Mouse (Mus musculus) embryonic fibroblast, embryonic 13.5 days (primary cell): ENCODE data around the gene Eif4b. TPM values are rescaled to one million over a fixed set of nuclear protein-coding genes. Genes with fewer than 3 reads are reported as not detected.
A peak's percentile ranks its signal among the peaks of the same experiment; 100 is the strongest.

Experiments used
- H3K27ac ChIP-seq: 2 replicates; pipeline ENCODE4 v1.5.1; 2012; ENCODE audit warnings: low read length, control low read depth, inconsistent platforms; ENCODE audit not compliant: insufficient read depth
- H3K4me1 ChIP-seq: 2 replicates; pipeline ENCODE4 v1.6.1; 2011; ENCODE audit warnings: low read length; ENCODE audit not compliant: control insufficient read depth, insufficient read depth
- H3K4me3 ChIP-seq: 2 replicates; pipeline ENCODE4 v1.5.1; 2011; ENCODE audit warnings: mild to moderate bottlenecking, control low read depth, low read length; ENCODE audit not compliant: insufficient read depth
- CTCF ChIP-seq: IDR thresholded peaks from 2 replicates; pipeline ENCODE4 v1.5.1; 2011; ENCODE audit warnings: mild to moderate bottlenecking, control low read depth, low read length, moderate library complexity, borderline replicate concordance; ENCODE audit not compliant: insufficient read depth
- POLR2A ChIP-seq: IDR thresholded peaks from 2 replicates; pipeline ENCODE4 v1.6.1; 2011; ENCODE audit warnings: low read depth, mild to moderate bottlenecking, control low read depth, low read length, moderate library complexity
- polyA plus RNA-seq: library from polyadenylated mRNA; stranded (reverse); fragments of >200 nt; gene quantifications from 2 replicates; pipeline ENCODE4 v1.2.4, GENCODE M21; 2011; ENCODE audit warnings: low read depth; ENCODE audit not compliant: missing spikeins, insufficient read length

Eif4b gene
- polyA plus RNA-seq, 1 experiment = 317 TPM

DNA sequence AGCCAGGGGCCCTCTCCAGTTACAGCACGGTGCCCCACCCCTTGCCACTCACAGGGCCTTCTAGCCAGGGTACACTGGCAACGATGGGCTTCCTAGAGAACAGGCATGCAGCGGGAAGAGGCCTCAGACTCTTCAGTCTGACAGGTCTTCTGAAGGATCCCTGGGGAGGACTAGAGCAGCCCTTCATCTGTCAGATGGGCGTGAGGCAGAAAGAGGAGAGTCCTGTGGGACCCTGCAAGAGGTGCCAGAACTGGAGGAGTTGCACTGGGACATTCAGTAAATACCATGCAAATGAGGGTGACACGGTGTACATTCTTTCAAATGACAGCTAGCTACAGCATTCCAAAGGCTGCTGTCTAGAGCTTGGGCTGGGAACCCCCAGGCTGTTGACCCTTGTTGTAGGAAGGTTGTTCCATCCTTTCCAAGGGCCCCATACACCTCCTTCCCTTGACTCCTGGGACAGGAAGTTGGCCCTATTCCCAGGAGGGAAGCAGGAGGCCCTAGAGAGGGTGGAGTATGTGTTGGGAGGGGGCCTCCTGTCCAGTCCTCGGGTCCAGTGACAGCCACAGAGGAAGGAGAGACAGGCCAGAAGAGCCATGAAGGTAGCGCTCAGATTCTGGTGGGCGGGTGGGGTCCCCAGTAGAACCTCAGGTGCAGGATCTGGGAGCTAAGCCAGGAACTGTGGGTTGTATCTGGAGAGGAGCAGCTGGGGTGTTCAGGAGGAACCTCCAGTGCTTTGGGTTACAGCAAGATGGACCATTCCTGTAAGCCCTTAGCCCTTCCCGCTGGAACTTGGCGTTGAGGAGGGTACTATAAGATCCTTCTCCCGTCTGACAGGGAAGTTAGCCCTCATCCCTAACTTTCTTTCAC lies 28.3 kb downstream of the Eif4b start:
- H3K4me3 ChIP-seq = no peak overlapping the region
- peaks cover 41% of the 10 kb centered on the region for H3K4me1 ChIP-seq

DNA sequence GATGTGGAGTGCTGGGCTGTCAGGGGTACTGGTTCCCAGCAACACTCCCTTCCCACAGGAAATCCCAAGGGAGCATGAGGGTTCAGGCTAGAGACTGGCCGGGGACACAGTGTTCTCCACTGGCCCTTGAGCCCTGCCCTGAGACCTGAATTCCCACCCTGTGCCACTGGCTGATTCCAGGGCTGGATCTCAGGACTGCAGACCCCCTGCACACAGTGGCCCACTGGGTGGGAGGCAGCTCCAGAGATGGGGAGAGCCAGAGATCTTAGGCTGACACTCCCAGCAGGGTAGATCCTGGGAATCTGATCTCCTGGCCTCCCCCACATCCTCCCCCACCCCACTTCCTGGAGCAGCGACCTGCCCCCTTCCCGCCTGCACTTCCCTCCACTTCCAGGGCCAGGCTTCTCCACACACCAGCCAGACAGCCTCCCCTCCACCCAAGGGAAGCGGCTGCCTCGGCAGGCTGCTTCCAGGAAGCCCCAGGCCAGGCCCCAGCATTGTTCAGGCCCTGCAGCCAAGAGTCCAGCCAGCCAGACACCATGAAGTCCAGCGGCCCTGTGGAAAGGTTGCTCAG lies 29.1 kb downstream of the Eif4b start:
- Histone ChIP-seq H3K4me3 (peak overlapping the region; percentile 41), H3K27ac (peak overlapping the region; percentile 97), H3K4me1 (peaks cover 36% of the 10 kb centered on the region)
- TF ChIP-seq POLR2A (peak; percentile 73), CTCF (no peak)

More for the DNA sequence above, 28.3 kb downstream of the Eif4b start:
- H3K27ac ChIP-seq = peak overlapping the region; percentile 97
- TF ChIP-seq CTCF = no peak
- TF ChIP-seq POLR2A = peak; percentile 9; the same call in 1 of the 2 replicates

DNA sequence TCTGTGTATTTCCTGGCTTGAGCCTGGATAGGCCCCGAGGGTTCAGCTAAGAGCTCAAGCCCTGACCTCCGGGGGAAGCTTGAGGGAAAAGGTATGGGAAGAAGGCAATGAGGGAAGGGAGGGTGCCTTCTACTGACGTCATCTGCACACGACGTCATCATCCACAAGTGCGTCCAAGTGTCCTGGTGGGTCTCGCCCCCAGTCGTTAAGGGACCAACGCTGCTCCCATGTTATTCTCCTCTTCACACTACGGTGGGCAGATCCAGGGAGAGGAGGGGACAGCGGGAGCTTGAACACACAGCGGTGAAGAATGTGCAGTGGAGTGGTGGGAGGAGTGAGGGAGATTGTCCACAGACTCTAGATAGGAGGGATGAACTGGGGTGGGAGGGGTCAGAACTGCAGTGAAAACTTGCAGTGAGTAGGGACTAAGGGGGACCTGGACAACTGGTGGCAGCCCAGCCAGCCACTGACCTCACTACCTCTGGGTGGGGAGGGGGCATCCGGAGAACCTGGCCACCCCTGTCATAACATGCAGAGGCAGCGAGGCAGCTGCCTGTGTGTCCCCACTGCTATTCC lies 29.9 kb downstream of the Eif4b start:
- peak overlapping the region; percentile 41 for H3K4me3 ChIP-seq
- TF ChIP-seq POLR2A (peak; percentile 81), CTCF (no peak)

DNA sequence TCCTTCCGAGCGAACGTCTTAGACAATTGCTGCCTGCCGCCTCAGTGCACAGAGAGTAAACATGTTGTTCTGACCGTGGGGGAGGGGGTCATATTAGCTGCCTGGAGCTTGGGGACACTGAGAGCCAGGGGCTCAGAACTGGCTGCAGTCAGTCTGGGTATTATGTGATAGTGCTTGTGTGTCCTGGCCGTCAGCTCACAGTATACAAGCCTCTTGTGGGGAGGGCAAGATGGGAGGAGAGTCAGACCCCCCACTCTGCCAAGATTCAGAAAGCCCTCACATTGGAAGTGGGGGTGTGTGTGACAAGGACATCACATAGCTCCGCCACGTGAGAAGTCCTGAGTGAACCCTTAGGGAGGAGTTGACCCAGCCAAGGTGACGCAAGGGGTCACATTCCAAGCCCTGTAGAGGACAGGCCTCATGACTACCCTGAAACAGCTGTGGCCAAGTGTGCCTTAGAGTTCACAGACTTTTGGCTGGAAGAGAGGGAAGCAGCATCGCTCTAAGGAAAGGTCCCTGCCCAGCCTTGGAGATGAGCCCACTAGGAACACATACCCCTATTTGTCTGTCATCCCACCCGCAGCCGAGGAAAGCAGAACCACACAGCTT lies 30.5 kb downstream of the Eif4b start:
- H3K4me3 ChIP-seq = peak overlapping the region; percentile 41
- H3K4me1 ChIP-seq = peaks cover 28% of the 10 kb centered on the region
- TF ChIP-seq CTCF (no peak), POLR2A (peak; percentile 40; the same call in 1 of the 2 replicates)
- peak overlapping the region; percentile 97 for H3K27ac ChIP-seq

More for the DNA sequence above, 29.9 kb downstream of the Eif4b start:
- Histone ChIP-seq H3K4me1 (peaks cover 30% of the 10 kb centered on the region), H3K27ac (peak overlapping the region; percentile 97)

DNA sequence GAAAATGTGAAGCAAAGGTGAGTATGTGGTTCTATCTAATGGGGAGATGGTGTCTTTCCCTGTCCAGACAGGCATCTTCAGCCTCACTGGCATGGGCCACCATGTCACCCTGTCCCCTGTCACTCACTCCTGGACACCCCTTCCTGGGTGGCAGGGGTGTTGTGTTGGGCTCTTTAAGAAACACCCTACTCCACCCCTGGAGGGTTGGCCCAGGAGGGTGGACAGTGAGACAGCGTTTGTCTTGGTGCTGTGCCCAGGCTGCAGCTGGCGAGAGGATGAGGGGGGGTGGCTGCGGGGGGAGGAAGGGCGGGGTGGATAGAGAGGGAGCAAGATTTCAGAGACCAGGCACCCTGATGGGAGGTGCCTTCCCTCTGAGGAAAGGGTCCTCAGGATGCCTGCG lies 31.8 kb downstream of the Eif4b start:
- Histone ChIP-seq H3K4me1 (peaks cover 24% of the 10 kb centered on the region), H3K4me3 (no peak overlapping the region; the same call in 1 of the 2 replicates), H3K27ac (peak overlapping the region; percentile 97)
- TF ChIP-seq POLR2A (peak; percentile 29), CTCF (no peak)

DNA sequence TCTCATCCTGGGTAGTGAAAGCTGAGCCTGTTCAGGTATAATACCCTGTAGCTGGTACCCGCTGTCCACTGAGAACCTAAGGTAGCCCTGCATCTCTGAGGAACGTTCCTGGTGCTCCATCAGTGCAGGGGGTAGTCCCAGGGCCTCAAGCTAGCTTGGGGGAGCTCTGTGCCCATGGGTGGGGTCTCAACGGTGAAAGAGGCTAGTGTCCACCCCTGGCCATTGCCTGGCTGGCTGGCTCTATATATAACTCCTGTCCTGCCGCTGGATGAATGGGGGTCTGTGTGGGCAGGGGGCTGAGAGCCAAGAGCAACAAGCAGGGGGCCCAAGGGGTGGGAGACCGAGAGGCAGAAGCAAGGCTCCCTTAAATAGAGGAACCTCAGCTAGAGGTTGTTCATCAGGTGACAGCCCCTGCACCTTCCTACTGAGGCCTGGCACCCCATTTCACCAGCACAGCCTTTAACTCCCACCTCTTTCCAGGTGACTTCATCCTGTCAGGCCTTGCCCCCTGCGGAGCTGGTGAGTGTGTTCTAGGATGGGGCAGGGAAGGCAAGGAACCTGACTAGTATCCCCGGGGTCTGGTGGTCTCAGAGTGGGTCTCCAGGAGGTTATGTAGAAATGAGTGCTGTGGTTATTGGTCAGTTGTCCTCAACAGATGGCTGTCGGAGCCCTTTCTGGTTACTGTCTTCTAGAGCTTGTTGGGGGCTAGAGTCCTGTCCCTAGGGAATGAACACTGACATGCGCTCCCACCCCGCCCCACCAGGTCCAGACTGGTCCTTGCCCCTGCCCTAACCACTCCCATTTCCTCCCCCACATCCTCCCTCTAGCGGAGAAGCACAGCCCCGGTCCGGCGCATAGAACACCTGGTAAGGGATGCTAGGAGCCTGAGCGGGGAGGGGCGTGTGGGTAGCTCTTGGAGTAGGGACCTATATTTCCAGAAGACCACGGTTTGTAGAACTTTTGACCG lies 32.5 kb downstream of the Eif4b start:
- Histone ChIP-seq H3K4me1 (peaks cover 24% of the 10 kb centered on the region), H3K27ac (peak overlapping the region; percentile 27), H3K4me3 (peak overlapping the region; percentile 11; the same call in 1 of the 2 replicates)
- TF ChIP-seq CTCF (no peak), POLR2A (no peak)

DNA sequence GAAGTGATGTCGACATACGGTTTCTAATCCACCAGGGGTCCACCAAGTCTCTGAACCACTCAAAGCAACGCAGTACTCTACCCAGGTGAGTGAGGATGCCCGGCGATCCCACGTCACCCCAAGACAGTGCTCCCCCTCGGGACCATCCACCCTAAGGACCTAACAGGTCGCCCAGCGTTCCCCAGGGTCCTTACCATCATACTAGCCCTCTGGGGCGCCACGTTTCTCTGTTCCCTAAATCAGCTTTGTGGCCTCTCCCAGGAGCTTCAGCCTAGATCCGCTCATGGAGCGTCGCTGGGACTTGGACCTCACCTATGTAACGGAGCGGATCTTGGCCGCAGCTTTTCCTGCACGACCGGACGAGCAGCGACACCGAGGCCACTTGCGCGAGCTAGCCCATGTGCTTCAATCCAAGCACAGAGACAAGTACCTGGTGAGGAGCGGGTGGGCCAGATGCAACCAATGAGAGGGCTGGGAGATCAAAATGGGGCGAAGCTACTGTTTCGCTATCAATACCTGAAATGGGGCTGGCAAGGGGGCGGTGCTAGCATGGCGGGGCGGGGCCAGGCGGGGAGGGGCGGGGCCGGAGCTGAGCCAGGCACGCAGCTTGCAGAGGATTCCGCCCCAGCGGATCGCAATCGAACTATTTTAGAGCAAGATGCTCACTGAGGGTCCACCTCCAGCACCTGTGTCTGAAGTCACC lies 33.3 kb downstream of the Eif4b start:
- Histone ChIP-seq H3K4me3 (no peak overlapping the region; the same call in 1 of the 2 replicates), H3K4me1 (peaks cover 16% of the 10 kb centered on the region), H3K27ac (no peak overlapping the region)
- TF ChIP-seq CTCF (no peak), POLR2A (no peak)

DNA sequence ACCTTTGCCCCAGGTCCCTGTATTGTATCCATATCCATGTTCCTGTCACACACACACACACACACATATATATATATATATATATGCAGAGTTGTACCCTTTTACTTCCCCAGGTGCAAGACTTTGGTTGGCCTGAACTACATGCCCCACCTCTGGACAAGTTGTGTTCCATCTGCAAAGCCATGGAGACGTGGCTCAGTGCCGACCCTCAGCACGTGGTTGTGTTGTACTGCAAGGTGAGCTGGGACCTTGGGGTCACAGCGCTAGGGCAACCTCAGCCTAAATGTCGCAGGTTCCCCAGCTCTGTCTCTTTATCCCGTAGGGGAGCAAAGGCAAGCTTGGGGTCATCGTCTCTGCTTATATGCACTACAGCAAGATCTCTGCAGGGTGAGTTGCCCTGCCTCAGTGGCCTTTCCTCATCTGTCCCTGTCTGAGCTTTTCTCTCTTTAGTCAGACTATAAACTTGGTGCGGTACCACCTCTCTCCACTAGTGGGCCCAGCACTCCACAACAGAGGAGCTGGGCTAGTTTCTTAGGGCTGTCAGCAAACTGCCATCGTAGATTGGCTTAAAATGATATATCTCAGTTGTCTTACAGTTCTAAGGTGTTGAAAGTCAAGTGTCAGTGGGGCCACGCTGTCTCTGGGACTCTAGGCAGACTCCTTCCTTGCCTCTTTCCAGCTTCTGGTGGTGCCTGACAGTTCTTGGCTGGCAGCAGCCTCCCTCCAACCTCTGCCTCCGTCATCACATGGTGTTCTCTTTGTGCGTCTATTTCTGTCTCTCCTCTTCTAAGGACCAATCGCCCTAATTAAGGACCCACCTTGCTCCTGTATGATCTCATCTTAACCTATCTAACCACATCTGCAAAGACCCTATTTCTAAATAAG lies 34.4 kb downstream of the Eif4b start:
- H3K4me3 ChIP-seq = no peak overlapping the region
- TF ChIP-seq POLR2A (no peak), CTCF (peak; percentile 28; the same call in 1 of the 2 replicates)
- H3K4me1 ChIP-seq = peaks cover 8% of the 10 kb centered on the region
- H3K27ac ChIP-seq = no peak overlapping the region
